Mouse (Mus musculus) forebrain, embryonic 13.5 days (tissue): ENCODE data around the gene Rbm46. TPM values are rescaled to one million over a fixed set of nuclear protein-coding genes. Genes with fewer than 3 reads are reported as not detected.

Source experiments
- ATAC-seq: fragments of 200-750 bp; cut with Nextera tagmentation; 2 replicates; pipeline ENCODE4 v1.8.0; 2017
- H3K27ac ChIP-seq: fragments of 300-500 bp; sonication (generic); 2 replicates; pipeline ENCODE4 v1.5.1; 2015; ENCODE audit warnings: inconsistent platforms, mild to moderate bottlenecking, moderate library complexity
- H3K27me3 ChIP-seq: fragments of 300-500 bp; sonication (generic); 2 replicates; pipeline ENCODE4 v1.6.1; 2015; ENCODE audit warnings: mild to moderate bottlenecking, inconsistent platforms
- H3K36me3 ChIP-seq: fragments of 300-500 bp; sonication (generic); 2 replicates; pipeline ENCODE4 v1.6.1; 2015; ENCODE audit warnings: mild to moderate bottlenecking, inconsistent platforms; ENCODE audit not compliant: poor library complexity, severe bottlenecking
- H3K4me1 ChIP-seq: fragments of 300-500 bp; sonication (generic); 2 replicates; pipeline ENCODE4 v1.6.1; 2015; ENCODE audit warnings: inconsistent platforms
- H3K4me2 ChIP-seq: fragments of 300-500 bp; sonication (generic); 2 replicates; pipeline ENCODE4 v1.6.1; 2015; ENCODE audit warnings: inconsistent platforms, mild to moderate bottlenecking, moderate library complexity
- H3K4me3 ChIP-seq: fragments of 300-500 bp; sonication (generic); 2 replicates; pipeline ENCODE4 v1.5.1; 2015; ENCODE audit warnings: mild to moderate bottlenecking, inconsistent platforms
- H3K9ac ChIP-seq: fragments of 300-500 bp; sonication (generic); 2 replicates; pipeline ENCODE4 v1.6.1; 2015; ENCODE audit warnings: mild to moderate bottlenecking, inconsistent platforms
- H3K9me3 ChIP-seq: fragments of 300-500 bp; sonication (generic); replicated peaks from 2 replicates; pipeline ENCODE4 v1.6.1; 2016; ENCODE audit warnings: inconsistent platforms
- WGBS: fragments of 180-500 bp; shearing (Covaris S2); methylation state at CpG from one replicate; pipeline ENCODE4 v1.1.7; 2015; 5-methylcytosine and 5-hydroxymethylcytosine counted together
- polyA plus RNA-seq: library from polyadenylated mRNA; unstranded; fragments of >200 nt; fragmentation: Nextera tagmentation; extraction: Ambion mirVana; gene quantifications from 2 replicates; pipeline ENCODE4 v1.2.1, GENCODE M21; 2015

The Rbm46 gene
- polyA plus RNA-seq, 1 experiment from 2014 or later, result 1.0 TPM

GRCm38 (mm10) chr3:82811851-82812250 lies 64.4 kb downstream of the Rbm46 start:
- no peak for ATAC-seq

DNA sequence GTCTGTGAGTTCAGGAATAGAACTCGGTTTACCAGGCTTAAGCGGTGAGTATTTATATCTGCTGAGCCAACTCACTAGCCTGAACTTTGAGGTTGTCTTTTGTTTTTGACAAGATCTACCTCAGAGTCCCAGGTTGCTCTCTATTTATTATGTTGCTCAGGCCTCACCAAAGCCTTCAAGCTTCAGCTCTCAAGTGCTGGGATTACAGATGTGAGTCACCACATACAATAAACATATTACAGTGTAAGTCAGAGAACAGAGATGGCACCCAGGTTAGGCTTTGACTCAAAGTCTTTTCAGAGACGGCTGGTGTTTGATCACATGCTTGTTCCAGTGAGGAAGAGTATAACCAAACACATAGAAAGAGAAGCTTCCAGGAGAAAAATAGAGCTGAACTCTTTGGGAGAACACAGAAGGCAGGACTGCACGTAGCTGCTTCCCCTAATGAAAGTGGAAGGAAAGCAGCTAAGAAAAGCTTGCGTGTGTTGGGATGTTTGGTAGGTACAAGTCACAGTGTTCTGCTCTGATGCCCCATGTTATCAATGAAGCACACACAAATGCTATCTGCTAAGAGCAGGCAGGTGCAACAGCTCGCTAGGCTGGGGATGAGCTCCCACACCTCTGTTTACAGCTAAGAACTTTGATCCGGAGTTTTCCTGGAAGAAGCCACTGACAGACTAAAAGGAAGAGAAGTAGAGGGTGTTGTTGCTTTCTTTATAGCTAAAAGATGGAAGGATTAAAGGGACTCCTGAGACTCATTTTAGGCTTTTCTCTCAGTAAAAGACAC lies 65.8 kb downstream of the Rbm46 start:
- ATAC-seq, result no peak
- 86% methylated on average over 7 of the region's 7 CpGs for WGBS
- H3K4me2 ChIP-seq, result no peak overlapping the region
- no peaks in the 10 kb centered on the region for H3K9me3 ChIP-seq
- no peak overlapping the region for H3K27ac ChIP-seq
- no peak overlapping the region for H3K9ac ChIP-seq
- H3K27me3 ChIP-seq, result no peaks in the 10 kb centered on the region
- no peak overlapping the region for H3K4me3 ChIP-seq
- H3K4me1 ChIP-seq, result no peaks in the 10 kb centered on the region
- no peaks in the 10 kb centered on the region for H3K36me3 ChIP-seq

More at GRCm38 (mm10) chr3:82811851-82812250, 64.4 kb downstream of the Rbm46 start:
- Histone ChIP-seq H3K27ac (no peak overlapping the region), H3K4me2 (no peak overlapping the region), H3K9me3 (no peaks in the 10 kb centered on the region), H3K27me3 (no peaks in the 10 kb centered on the region), H3K4me1 (no peaks in the 10 kb centered on the region), H3K9ac (no peak overlapping the region), H3K36me3 (no peaks in the 10 kb centered on the region), H3K4me3 (no peak overlapping the region)
- 82% methylated on average over 3 of the region's 3 CpGs for WGBS

DNA sequence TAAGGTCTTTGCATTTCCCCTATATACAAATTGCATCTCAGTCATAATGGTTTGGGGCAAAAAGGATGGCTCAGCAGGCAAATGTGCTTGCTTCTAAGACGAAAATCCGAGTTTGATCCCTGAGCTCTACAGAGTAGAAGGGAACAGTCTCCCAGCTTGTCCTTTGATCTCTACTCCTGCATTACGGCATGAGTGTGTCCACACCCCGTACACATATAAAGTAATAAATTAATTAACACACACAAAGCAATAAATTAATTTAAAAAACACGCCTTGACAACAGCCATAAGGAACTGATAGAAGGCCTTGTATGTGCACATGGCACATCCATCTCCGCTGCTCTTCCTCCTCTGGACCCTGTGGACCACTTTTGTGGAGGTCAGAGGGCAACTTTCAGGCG lies 66.5 kb downstream of the Rbm46 start:
- Histone ChIP-seq H3K27ac (no peak overlapping the region), H3K9me3 (no peaks in the 10 kb centered on the region), H3K4me1 (no peaks in the 10 kb centered on the region), H3K9ac (no peak overlapping the region), H3K36me3 (no peaks in the 10 kb centered on the region), H3K4me3 (no peak overlapping the region), H3K4me2 (no peak overlapping the region), H3K27me3 (no peaks in the 10 kb centered on the region)
- WGBS, result 91% methylated on average over 7 of the region's 7 CpGs
- ATAC-seq, result no peak

- 90% methylated on average over 1 of the region's 1 CpGs for WGBS
- Histone ChIP-seq H3K9ac (no peak overlapping the region), H3K4me1 (no peaks in the 10 kb centered on the region), H3K27me3 (no peaks in the 10 kb centered on the region), H3K36me3 (no peaks in the 10 kb centered on the region), H3K4me2 (no peak overlapping the region), H3K9me3 (no peaks in the 10 kb centered on the region), H3K27ac (no peak overlapping the region), H3K4me3 (no peak overlapping the region)
- ATAC-seq, result no peak
These were observed 67.9 kb downstream of the Rbm46 start for GRCm38 (mm10) chr3:82808323-82808911.

DNA sequence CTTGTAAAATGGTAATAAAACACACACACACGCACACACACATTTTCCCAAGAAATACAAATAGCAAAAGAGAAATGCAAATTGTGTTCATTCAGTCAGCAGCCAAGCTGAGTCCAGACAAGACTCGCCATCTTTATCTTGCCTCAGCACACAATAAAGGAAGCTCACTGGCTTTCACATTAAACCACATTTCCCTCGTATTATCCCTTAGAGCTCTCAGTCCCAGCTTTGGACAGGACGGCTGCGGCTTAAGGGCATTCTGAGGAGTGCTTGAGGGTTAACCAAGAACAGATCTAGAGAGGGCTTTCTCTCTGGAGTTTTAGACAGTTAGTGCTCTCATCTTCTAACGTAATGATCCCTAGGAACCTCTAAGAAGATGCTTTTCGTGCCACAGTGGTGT lies 71.0 kb downstream of the Rbm46 start:
- Histone ChIP-seq H3K27me3 (no peaks in the 10 kb centered on the region), H3K9ac (no peak overlapping the region), H3K4me3 (no peak overlapping the region), H3K4me1 (no peaks in the 10 kb centered on the region), H3K4me2 (no peak overlapping the region), H3K27ac (no peak overlapping the region), H3K36me3 (no peaks in the 10 kb centered on the region), H3K9me3 (no peaks in the 10 kb centered on the region)
- ATAC-seq, result no peak
- WGBS, result 75% methylated on average over 7 of the region's 7 CpGs

GRCm38 (mm10) chr3:82800470-82800843 lies 75.8 kb downstream of the Rbm46 start:
- Histone ChIP-seq H3K4me3 (no peak overlapping the region), H3K4me2 (no peak overlapping the region), H3K27me3 (no peaks in the 10 kb centered on the region), H3K9me3 (no peaks in the 10 kb centered on the region), H3K4me1 (no peaks in the 10 kb centered on the region), H3K36me3 (no peaks in the 10 kb centered on the region), H3K27ac (no peak overlapping the region), H3K9ac (no peak overlapping the region)
- 91% methylated on average over 3 of the region's 3 CpGs for WGBS
- ATAC-seq, result no peak

GRCm38 (mm10) chr3:82799735-82800469 lies 76.4 kb downstream of the Rbm46 start:
- Histone ChIP-seq H3K27ac (no peak overlapping the region), H3K27me3 (no peaks in the 10 kb centered on the region), H3K4me1 (no peaks in the 10 kb centered on the region), H3K4me3 (no peak overlapping the region), H3K4me2 (no peak overlapping the region), H3K36me3 (no peaks in the 10 kb centered on the region), H3K9me3 (no peaks in the 10 kb centered on the region), H3K9ac (no peak overlapping the region)
- ATAC-seq, result no peak
- 89% methylated on average over 4 of the region's 4 CpGs for WGBS

DNA sequence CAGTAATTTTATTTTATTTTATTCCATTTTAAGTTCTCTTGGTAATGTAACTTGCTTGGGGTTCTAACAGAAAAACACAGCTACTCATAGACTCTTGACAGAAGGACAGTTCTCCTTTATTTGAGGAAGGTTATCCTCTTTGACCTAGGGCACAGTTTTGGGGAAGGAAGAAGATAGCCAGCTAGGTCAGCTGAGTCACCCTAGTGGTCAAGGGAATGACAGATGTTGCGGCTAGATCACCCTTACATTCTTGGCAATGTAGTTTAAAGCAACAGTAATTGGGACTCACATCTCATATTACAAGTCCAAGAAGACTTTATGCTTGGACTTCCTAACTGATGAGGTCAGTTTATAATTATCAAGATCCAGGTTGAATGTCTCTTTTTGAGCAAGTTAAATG lies 82.6 kb downstream of the Rbm46 start:
- Histone ChIP-seq H3K9ac (no peak overlapping the region), H3K4me2 (no peak overlapping the region), H3K27ac (no peak overlapping the region), H3K27me3 (no peaks in the 10 kb centered on the region), H3K36me3 (no peaks in the 10 kb centered on the region), H3K4me3 (no peak overlapping the region), H3K9me3 (no peaks in the 10 kb centered on the region), H3K4me1 (no peaks in the 10 kb centered on the region)
- ATAC-seq, result no peak
- WGBS, result 94% methylated on average over 1 of the region's 1 CpGs

- H3K9me3 ChIP-seq, result no peaks in the 10 kb centered on the region
- no peaks in the 10 kb centered on the region for H3K36me3 ChIP-seq
- H3K27me3 ChIP-seq, result no peaks in the 10 kb centered on the region
- no peak overlapping the region for H3K9ac ChIP-seq
- H3K4me1 ChIP-seq, result no peaks in the 10 kb centered on the region
- no peak overlapping the region for H3K27ac ChIP-seq
- no peak overlapping the region for H3K4me2 ChIP-seq
- ATAC-seq, result no peak
- H3K4me3 ChIP-seq, result no peak overlapping the region
- WGBS, result 92% methylated on average over 3 of the region's 3 CpGs
These were observed 84.6 kb downstream of the Rbm46 start for GRCm38 (mm10) chr3:82791663-82792062.

Other genes with a start within 250 kb of the Rbm46 start
- 0.06 and 0.13 TPM in 2 replicates for gene Lrat, start 27.5 kb upstream of the Rbm46 start, polyA plus RNA-seq
- 3.2 TPM in 1 of 2 replicates, not detected in the other for gene Fgg, start 131.2 kb upstream of the Rbm46 start, polyA plus RNA-seq
- gene Fga, start 149.6 kb upstream of the Rbm46 start, polyA plus RNA-seq, result 1.00 TPM in 1 of 2 replicates, not detected in the other
- gene Fgb, start 173.4 kb upstream of the Rbm46 start, polyA plus RNA-seq, result 0.37 TPM in 1 of 2 replicates, not detected in the other
- gene Plrg1, start 179.0 kb upstream of the Rbm46 start, polyA plus RNA-seq, result 121 and 123 TPM in 2 replicates